Mouse (Mus musculus) midbrain, postnatal 0 days (tissue): ENCODE measurements around the gene Hnrnpab. TPM values are rescaled to one million over a fixed set of nuclear protein-coding genes. Genes with fewer than 3 reads are reported as not detected.
A peak's percentile ranks its signal among the peaks of the same experiment; 100 is the strongest.

Experiments
- ATAC-seq: fragments of 200-750 bp; cut with Nextera tagmentation; 2 replicates; pipeline ENCODE4 v1.8.0; 2017; ENCODE audit warnings: moderate number of reproducible peaks, mild to moderate bottlenecking, moderate TSS enrichment, moderate library complexity; ENCODE audit not compliant: low FRiP score
- DNase-seq: peaks from one replicate; pipeline ENCODE4 v3.0.0-alpha.2; 2015; ENCODE audit warnings: low spot score
- H3K27ac ChIP-seq: fragments of 300-500 bp; sonication (generic); 2 replicates; pipeline ENCODE4 v1.5.1; 2014; ENCODE audit warnings: low read depth, mild to moderate bottlenecking, low read length, mixed read lengths
- H3K27me3 ChIP-seq: fragments of 300-500 bp; sonication (generic); 2 replicates; pipeline ENCODE4 v1.6.1; 2014; ENCODE audit warnings: low read length, control low read depth, mixed read lengths; ENCODE audit not compliant: insufficient read depth
- H3K36me3 ChIP-seq: fragments of 300-500 bp; sonication (generic); 2 replicates; pipeline ENCODE4 v1.6.1; 2014; ENCODE audit warnings: low read length, control low read depth, mixed read lengths; ENCODE audit not compliant: insufficient read depth
- H3K4me1 ChIP-seq: fragments of 300-500 bp; sonication (generic); 2 replicates; pipeline ENCODE4 v1.6.1; 2014; ENCODE audit warnings: mild to moderate bottlenecking, control low read depth, antibody characterized with exemption, low read length, mixed read lengths; ENCODE audit not compliant: insufficient read depth
- H3K4me2 ChIP-seq: fragments of 300-500 bp; sonication (generic); 2 replicates; pipeline ENCODE4 v1.6.1; 2014; ENCODE audit warnings: low read depth, mild to moderate bottlenecking, low read length, mixed read lengths; ENCODE audit not compliant: poor library complexity, severe bottlenecking
- H3K4me3 ChIP-seq: fragments of 300-500 bp; sonication (generic); 2 replicates; pipeline ENCODE4 v1.5.1; 2014; ENCODE audit warnings: low read depth, mild to moderate bottlenecking, low read length, moderate library complexity
- H3K9ac ChIP-seq: fragments of 300-500 bp; sonication (generic); replicated peaks from 2 replicates; pipeline ENCODE4 v1.6.1; 2014; ENCODE audit warnings: mild to moderate bottlenecking, low read length, moderate library complexity, mixed read lengths; ENCODE audit not compliant: poor library complexity, severe bottlenecking
- H3K9me3 ChIP-seq: fragments of 300-500 bp; sonication (generic); 2 replicates; pipeline ENCODE4 v1.6.1; 2016; ENCODE audit warnings: low read length, control low read depth
- CTCF ChIP-seq: IDR thresholded peaks from 2 replicates; pipeline ENCODE4 v1.5.1; 2016; ENCODE audit warnings: antibody characterized with exemption, mild to moderate bottlenecking
- WGBS: fragments of 180-500 bp; shearing (Covaris S2); extraction: QIAGEN DNeasy Blood & Tissue Kit; methylation state at CpG from one replicate; pipeline ENCODE4 v1.1.7; 2014; 5-methylcytosine and 5-hydroxymethylcytosine counted together
- polyA plus RNA-seq: library from polyadenylated mRNA; unstranded; fragments of >200 nt; fragmentation: Nextera tagmentation; extraction: Ambion mirVana; gene quantifications from 2 replicates; pipeline ENCODE4 v1.2.1, GENCODE M21; 2015
- total RNA-seq: library from RNA; depleted of rRNA; stranded (reverse); fragments of >200 nt; gene quantifications from 2 replicates; pipeline ENCODE4 v1.2.3, GENCODE M21; 2014

The Hnrnpab gene
- total and polyA plus RNA-seq, 2 experiments from 2014 or later = 220 to 239 TPM

GRCm38 (mm10) chr11:51646245-51646644 lies 39.6 kb upstream of the Hnrnpab start:
- H3K9ac ChIP-seq = no peak overlapping the region
- no peaks in the 10 kb centered on the region for H3K27me3 ChIP-seq
- no peaks in the 10 kb centered on the region for H3K9me3 ChIP-seq
- no peak overlapping the region for H3K27ac ChIP-seq
- no peak for TF ChIP-seq CTCF
- DNase-seq (no peak), ATAC-seq (no peak)
- H3K4me3 ChIP-seq = no peak overlapping the region
- 86% methylated on average over 7 of the region's 7 CpGs for WGBS
- H3K4me1 ChIP-seq = peaks cover 6% of the 10 kb centered on the region; the same call in 1 of the 2 replicates
- peaks cover 20% of the 10 kb centered on the region for H3K36me3 ChIP-seq
- no peak overlapping the region for H3K4me2 ChIP-seq

- Histone ChIP-seq H3K27me3 (no peaks in the 10 kb centered on the region), H3K9ac (no peak overlapping the region), H3K4me1 (peaks cover 6% of the 10 kb centered on the region; the same call in 1 of the 2 replicates), H3K36me3 (peaks cover 20% of the 10 kb centered on the region), H3K4me2 (no peak overlapping the region), H3K27ac (no peak overlapping the region), H3K4me3 (no peak overlapping the region), H3K9me3 (no peaks in the 10 kb centered on the region)
- TF ChIP-seq CTCF = no peak
- WGBS = 81% methylated on average over 13 of the region's 13 CpGs
- ATAC-seq = no peak
- DNase-seq = peak; percentile 54
Observed at GRCm38 (mm10) chr11:51645293-51645692, 38.6 kb upstream of the Hnrnpab start.

- H3K4me3 ChIP-seq = no peak overlapping the region
- TF ChIP-seq CTCF = no peak
- H3K4me2 ChIP-seq = no peak overlapping the region
- no peaks in the 10 kb centered on the region for H3K9me3 ChIP-seq
- peaks cover 20% of the 10 kb centered on the region for H3K36me3 ChIP-seq
- DNase-seq = no peak
- no peaks in the 10 kb centered on the region for H3K27me3 ChIP-seq
- 75% methylated on average over 16 of the region's 16 CpGs for WGBS
- ATAC-seq = no peak
- H3K27ac ChIP-seq = no peak overlapping the region
- H3K9ac ChIP-seq = no peak overlapping the region
- H3K4me1 ChIP-seq = no peaks in the 10 kb centered on the region
Observed at GRCm38 (mm10) chr11:51644217-51644616, 37.6 kb upstream of the Hnrnpab start.

GRCm38 (mm10) chr11:51643761-51644160 lies 37.1 kb upstream of the Hnrnpab start:
- no peak overlapping the region for H3K27ac ChIP-seq

GRCm38 (mm10) chr11:51643202-51643601 lies 36.6 kb upstream of the Hnrnpab start:
- Histone ChIP-seq H3K4me2 (no peak overlapping the region), H3K36me3 (peaks cover 20% of the 10 kb centered on the region), H3K9me3 (no peaks in the 10 kb centered on the region), H3K4me1 (no peaks in the 10 kb centered on the region), H3K4me3 (no peak overlapping the region), H3K27ac (no peak overlapping the region), H3K27me3 (no peaks in the 10 kb centered on the region), H3K9ac (no peak overlapping the region)
- whole genome bisulfite sequencing = 80% methylated on average over 9 of the region's 9 CpGs
- DNase-seq (no peak), ATAC-seq (no peak)
- TF ChIP-seq CTCF = no peak

More at GRCm38 (mm10) chr11:51643761-51644160, 37.1 kb upstream of the Hnrnpab start:
- Histone ChIP-seq H3K4me1 (no peaks in the 10 kb centered on the region), H3K27me3 (no peaks in the 10 kb centered on the region), H3K36me3 (peaks cover 20% of the 10 kb centered on the region), H3K4me2 (0 out of 2 replicates have a peak overlapping the region, but pooled peaks have one; percentile 0), H3K4me3 (no peak overlapping the region), H3K9ac (no peak overlapping the region), H3K9me3 (no peaks in the 10 kb centered on the region)
- 55% methylated on average over 15 of the region's 15 CpGs for WGBS
- TF ChIP-seq CTCF = no peak
- DNase-seq (peak; percentile 51), ATAC-seq (no peak; the same call in 1 of the 2 replicates)

GRCm38 (mm10) chr11:51640748-51641147 lies 34.1 kb upstream of the Hnrnpab start:
- no peak overlapping the region for H3K27ac ChIP-seq
- ATAC-seq (no peak), DNase-seq (no peak)
- H3K36me3 ChIP-seq = peaks cover 20% of the 10 kb centered on the region
- H3K9me3 ChIP-seq = no peaks in the 10 kb centered on the region
- H3K4me1 ChIP-seq = no peaks in the 10 kb centered on the region
- H3K9ac ChIP-seq = no peak overlapping the region
- WGBS = 83% methylated on average over 7 of the region's 7 CpGs
- TF ChIP-seq CTCF = no peak
- no peak overlapping the region for H3K4me3 ChIP-seq
- H3K4me2 ChIP-seq = no peak overlapping the region
- no peaks in the 10 kb centered on the region for H3K27me3 ChIP-seq
